Mouse (Mus musculus) lung, embryonic 14.5 days (tissue): ENCODE measurements around the gene Ncf1. TPM values are rescaled to one million over a fixed set of nuclear protein-coding genes. Genes with fewer than 3 reads are reported as not detected.
A peak's percentile ranks its signal among the peaks of the same experiment; 100 is the strongest.

ENCODE experiments used
- ATAC-seq: fragments of 200-750 bp; cut with Nextera tagmentation; 2 replicates; pipeline ENCODE4 v1.8.0; 2017; ENCODE audit warnings: mild to moderate bottlenecking, moderate TSS enrichment, moderate library complexity; ENCODE audit not compliant: insufficient read depth
- DNase-seq: peaks from one replicate; pipeline ENCODE4 v3.0.0-alpha.2; 2015
- H3K27ac ChIP-seq: fragments of 300-500 bp; sonication (generic); 2 replicates; pipeline ENCODE4 v1.5.1; 2014; ENCODE audit warnings: low read depth, mild to moderate bottlenecking, moderate library complexity
- H3K27me3 ChIP-seq: fragments of 300-500 bp; sonication (generic); 2 replicates; pipeline ENCODE4 v1.6.1; 2014; ENCODE audit warnings: low read length, control low read depth; ENCODE audit not compliant: insufficient read depth
- H3K36me3 ChIP-seq: fragments of 300-500 bp; sonication (generic); 2 replicates; pipeline ENCODE4 v1.6.1; 2014; ENCODE audit warnings: control low read depth; ENCODE audit not compliant: insufficient read depth
- H3K4me1 ChIP-seq: fragments of 300-500 bp; sonication (generic); 2 replicates; pipeline ENCODE4 v1.6.1; 2014; ENCODE audit warnings: antibody characterized with exemption, control low read depth; ENCODE audit not compliant: insufficient read depth
- H3K4me2 ChIP-seq: fragments of 300-500 bp; sonication (generic); 2 replicates; pipeline ENCODE4 v1.6.1; 2014; ENCODE audit warnings: mild to moderate bottlenecking
- H3K4me3 ChIP-seq: fragments of 300-500 bp; sonication (generic); 2 replicates; pipeline ENCODE4 v1.5.1; 2014; ENCODE audit warnings: low read depth, low read length
- H3K9ac ChIP-seq: fragments of 300-500 bp; sonication (generic); 2 replicates; pipeline ENCODE4 v1.6.1; 2014
- H3K9me3 ChIP-seq: fragments of 300-500 bp; sonication (generic); 2 replicates; pipeline ENCODE4 v1.6.1; 2016; ENCODE audit warnings: low read depth, low read length, control low read depth
- CTCF ChIP-seq: IDR thresholded peaks from 2 replicates; pipeline ENCODE4 v1.5.1; 2016; ENCODE audit warnings: antibody characterized with exemption, low read depth
- WGBS: fragments of 180-500 bp; shearing (Covaris S2); extraction: QIAGEN DNeasy Blood & Tissue Kit; methylation state at CpG from one replicate; pipeline ENCODE4 v1.1.7; 2014; 5-methylcytosine and 5-hydroxymethylcytosine counted together
- polyA plus RNA-seq: library from polyadenylated mRNA; unstranded; fragments of >200 nt; fragmentation: Nextera tagmentation; extraction: Ambion mirVana; gene quantifications from 2 replicates; pipeline ENCODE4 v1.2.1, GENCODE M21; 2014

Gene Ncf1
- polyA plus RNA-seq, 1 experiment from 2014 or later: 4.8 TPM

DNA sequence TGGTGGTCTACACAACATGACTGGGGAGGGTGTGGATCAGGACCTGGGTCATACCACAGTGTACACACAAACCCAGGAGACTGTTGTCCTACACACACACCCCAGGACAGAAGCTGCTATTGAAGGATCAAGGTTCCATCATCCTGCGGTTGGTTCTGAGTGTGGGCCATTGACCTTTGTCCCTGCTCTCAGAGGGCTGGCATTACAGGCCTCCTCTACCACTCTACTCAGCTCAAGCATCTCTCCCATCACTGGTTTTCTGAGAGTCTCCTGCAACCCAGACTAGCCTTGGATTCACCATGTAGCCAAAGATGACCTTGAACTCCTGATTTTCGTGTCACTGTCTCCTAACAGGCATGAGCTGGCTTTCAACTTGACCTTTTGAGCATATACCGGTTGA lies 6.8 kb upstream of the Ncf1 start:
- TF ChIP-seq CTCF: no peak
- Histone ChIP-seq H3K4me2 (no peak overlapping the region), H3K9ac (no peak overlapping the region), H3K36me3 (peaks cover 60% of the 10 kb centered on the region), H3K27me3 (no peaks in the 10 kb centered on the region), H3K27ac (no peak overlapping the region), H3K4me3 (no peak overlapping the region), H3K9me3 (no peaks in the 10 kb centered on the region), H3K4me1 (peaks cover 3% of the 10 kb centered on the region)
- ATAC-seq (no peak), DNase-seq (no peak)
- WGBS: 79% methylated on average over 3 of the region's 3 CpGs

DNA sequence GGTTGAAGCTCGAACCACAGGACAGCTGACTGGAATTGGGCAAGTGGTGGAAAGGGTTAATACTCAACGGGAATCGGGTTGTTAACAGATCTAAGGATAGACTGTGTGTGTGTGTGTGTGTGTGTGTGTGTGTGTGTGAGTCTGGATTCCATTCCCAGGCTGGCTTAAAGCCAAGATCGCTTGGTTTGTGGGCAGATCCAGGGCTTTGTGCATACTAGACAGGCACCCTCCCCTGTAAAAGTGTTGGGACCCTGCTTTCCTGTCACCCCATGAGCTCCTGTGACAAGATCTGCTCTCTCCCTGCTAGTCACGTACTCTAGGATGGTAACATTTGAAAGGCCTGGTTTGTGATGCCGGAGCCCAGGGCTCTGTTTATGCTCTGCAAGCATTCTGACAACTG lies 5.7 kb upstream of the Ncf1 start:
- DNase-seq (peak; percentile 87), ATAC-seq (peak; percentile 18; the same call in 1 of the 2 replicates)
- H3K9ac ChIP-seq: peak overlapping the region; percentile 29
- peaks cover 49% of the 10 kb centered on the region for H3K36me3 ChIP-seq
- 16% methylated on average over 6 of the region's 6 CpGs for WGBS
- no peaks in the 10 kb centered on the region for H3K27me3 ChIP-seq
- H3K9me3 ChIP-seq: no peaks in the 10 kb centered on the region
- TF ChIP-seq CTCF: no peak
- peak overlapping the region; percentile 60 for H3K27ac ChIP-seq
- peaks cover 3% of the 10 kb centered on the region for H3K4me1 ChIP-seq
- no peak overlapping the region for H3K4me2 ChIP-seq
- H3K4me3 ChIP-seq: no peak overlapping the region

- Histone ChIP-seq H3K27me3 (no peaks in the 10 kb centered on the region), H3K9me3 (no peaks in the 10 kb centered on the region), H3K4me3 (no peak overlapping the region), H3K9ac (no peak overlapping the region), H3K36me3 (peaks cover 40% of the 10 kb centered on the region), H3K4me2 (no peak overlapping the region), H3K4me1 (peaks cover 3% of the 10 kb centered on the region), H3K27ac (no peak overlapping the region; the same call in 1 of the 2 replicates)
- DNase-seq (peak; percentile 36), ATAC-seq (no peak)
- WGBS: 28% methylated on average over 2 of the region's 2 CpGs
- TF ChIP-seq CTCF: no peak
Observed at GRCm38 (mm10) chr5:134234205-134234604, 4.8 kb upstream of the Ncf1 start.

GRCm38 (mm10) chr5:134233244-134233651 lies 3.8 kb upstream of the Ncf1 start:
- WGBS: 40% methylated on average over 7 of the region's 7 CpGs
- ATAC-seq: no peak
- no peak for DNase-seq
- H3K4me3 ChIP-seq: no peak overlapping the region
- peaks cover 3% of the 10 kb centered on the region for H3K4me1 ChIP-seq
- no peak overlapping the region for H3K27ac ChIP-seq
- no peak for TF ChIP-seq CTCF
- H3K9ac ChIP-seq: no peak overlapping the region
- no peaks in the 10 kb centered on the region for H3K9me3 ChIP-seq
- H3K27me3 ChIP-seq: no peaks in the 10 kb centered on the region
- no peak overlapping the region for H3K4me2 ChIP-seq
- H3K36me3 ChIP-seq: peaks cover 30% of the 10 kb centered on the region

DNA sequence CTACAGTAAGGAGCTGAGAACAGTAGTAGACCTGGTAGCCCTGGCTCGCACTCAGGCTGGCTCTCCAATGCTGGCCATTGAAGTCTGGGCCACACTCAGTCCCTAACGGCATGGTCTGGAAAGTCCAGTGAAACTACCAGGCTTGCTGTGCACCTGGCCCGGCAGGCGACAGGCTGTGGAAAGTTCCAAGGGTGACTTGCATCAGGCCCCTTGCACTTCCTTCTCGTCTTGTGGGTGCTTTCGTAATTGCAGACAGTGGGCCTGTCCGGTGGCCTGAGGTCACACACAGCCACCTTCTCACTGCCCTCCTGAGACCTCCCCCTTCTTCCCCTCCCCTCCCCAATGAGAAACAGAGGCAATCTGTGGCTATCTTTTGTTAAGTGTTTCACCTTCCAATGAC lies 3.1 kb upstream of the Ncf1 start:
- Histone ChIP-seq H3K4me2 (no peak overlapping the region), H3K36me3 (peaks cover 23% of the 10 kb centered on the region), H3K4me1 (peaks cover 3% of the 10 kb centered on the region), H3K9ac (no peak overlapping the region), H3K9me3 (no peaks in the 10 kb centered on the region), H3K27me3 (no peaks in the 10 kb centered on the region), H3K27ac (peak overlapping the region; percentile 46; the same call in 1 of the 2 replicates), H3K4me3 (no peak overlapping the region)
- ATAC-seq (no peak), DNase-seq (peak; percentile 32)
- no peak for TF ChIP-seq CTCF
- WGBS: 31% methylated on average over 7 of the region's 7 CpGs

DNA sequence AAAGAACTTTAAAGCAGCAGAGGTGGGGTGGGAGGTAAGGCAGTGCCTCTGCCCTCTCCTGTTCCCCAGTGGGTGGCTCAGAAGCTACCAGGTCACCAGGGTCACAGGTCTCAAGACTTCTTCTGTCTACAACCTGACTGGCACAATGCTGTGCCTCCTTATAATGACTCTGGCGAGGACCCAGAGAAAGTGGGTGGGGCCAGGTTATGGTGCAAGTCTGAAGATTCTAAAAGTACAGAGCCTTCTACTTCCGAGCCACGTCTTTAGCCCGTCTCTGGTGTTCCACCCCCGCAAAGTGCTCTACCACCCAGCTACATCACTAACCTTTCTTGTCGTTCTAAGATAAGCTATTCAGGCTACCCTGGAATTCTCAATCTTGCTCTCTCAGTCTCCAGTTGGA lies 2.7 kb upstream of the Ncf1 start:
- TF ChIP-seq CTCF: no peak
- Histone ChIP-seq H3K4me2 (no peak overlapping the region), H3K27ac (peak overlapping the region; percentile 46; the same call in 1 of the 2 replicates), H3K27me3 (no peaks in the 10 kb centered on the region), H3K4me1 (peaks cover 3% of the 10 kb centered on the region), H3K4me3 (no peak overlapping the region), H3K9ac (no peak overlapping the region), H3K9me3 (no peaks in the 10 kb centered on the region), H3K36me3 (peaks cover 19% of the 10 kb centered on the region)
- WGBS: 47% methylated on average over 6 of the region's 6 CpGs
- no peak for ATAC-seq
- no peak for DNase-seq

DNA sequence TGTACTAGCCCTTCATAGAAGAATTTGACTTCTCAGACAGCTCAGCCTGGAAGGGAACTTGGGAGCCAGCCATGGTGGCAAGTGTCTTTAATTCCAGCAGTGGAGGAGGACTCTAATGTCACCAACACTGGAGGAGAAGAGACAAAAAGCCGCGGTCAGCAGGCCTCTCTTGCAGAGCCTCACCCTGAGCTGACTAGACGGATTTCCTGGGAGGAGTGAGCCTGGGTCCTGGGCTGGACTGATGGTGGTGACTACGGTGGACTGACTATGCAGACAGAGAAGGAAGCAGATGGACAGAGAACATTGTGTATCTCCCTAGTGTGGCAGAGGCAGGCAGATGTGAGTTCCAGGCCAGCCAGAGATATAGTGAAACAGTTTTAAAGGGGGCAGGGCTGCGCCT lies 2.0 kb upstream of the Ncf1 start:
- no peak for TF ChIP-seq CTCF
- H3K36me3 ChIP-seq: peaks cover 11% of the 10 kb centered on the region
- no peaks in the 10 kb centered on the region for H3K27me3 ChIP-seq
- H3K4me1 ChIP-seq: peaks cover 3% of the 10 kb centered on the region
- H3K4me2 ChIP-seq: no peak overlapping the region
- H3K9me3 ChIP-seq: no peaks in the 10 kb centered on the region
- ATAC-seq (no peak), DNase-seq (no peak)
- no peak overlapping the region for H3K9ac ChIP-seq
- no peak overlapping the region for H3K27ac ChIP-seq
- WGBS: 77% methylated on average over 5 of the region's 5 CpGs
- H3K4me3 ChIP-seq: no peak overlapping the region

DNA sequence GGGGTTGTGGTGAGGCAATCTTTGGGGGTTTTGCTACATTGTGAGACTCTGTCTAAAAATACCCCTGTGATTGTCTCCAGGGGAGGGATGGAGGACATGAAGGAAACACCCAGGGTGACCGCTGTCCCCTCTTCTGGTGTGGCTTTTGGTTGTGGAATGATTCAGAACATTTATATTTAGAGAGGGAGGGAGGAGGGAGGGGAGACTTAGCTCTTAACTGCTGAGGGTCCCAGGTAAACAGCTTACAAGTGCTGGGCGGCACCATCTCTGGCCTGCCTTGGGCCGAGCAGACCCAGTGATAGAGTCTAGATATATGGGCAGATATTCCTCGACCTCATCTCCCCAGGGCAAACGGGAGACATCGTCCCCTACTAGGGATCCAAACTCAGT lies 1.2 kb downstream of the Ncf1 start:
- Histone ChIP-seq H3K27ac (0 out of 2 replicates have a peak overlapping the region, but pooled peaks have one; percentile 24), H3K27me3 (no peaks in the 10 kb centered on the region), H3K4me2 (peak overlapping the region; percentile 18), H3K36me3 (no peaks in the 10 kb centered on the region), H3K4me3 (no peak overlapping the region), H3K9me3 (no peaks in the 10 kb centered on the region), H3K9ac (peak overlapping the region; percentile 8; the same call in 1 of the 2 replicates), H3K4me1 (no peaks in the 10 kb centered on the region)
- WGBS: 47% methylated on average over 6 of the region's 6 CpGs
- DNase-seq (no peak), ATAC-seq (no peak)
- no peak for TF ChIP-seq CTCF
